ENCODE assay signal across 8 mouse cellular contexts in genomic region chr1:86498611-86499010, GRCm38 (mm10). TPM values are rescaled to one million over a fixed set of nuclear protein-coding genes. Genes with fewer than 3 reads are reported as not detected.
DNase-seq lines count a peak whose midpoint lies in the region; ATAC-seq and TF ChIP-seq lines count a peak whose summit lies in the region.

No protein-coding gene starts in this region.

- no peak overlapping the region for H3K9ac ChIP-seq in ES-Bruce4 (ENCODE audit: low read depth, poor library complexity, severe bottlenecking)
- 0 out of 2 replicates have a peak overlapping the region, but pooled peaks have one; percentile 43 for H3K9ac ChIP-seq in heart, embryonic 11.5 days (ENCODE audit: low read depth, low read length)
- 0 out of 2 replicates have a peak overlapping the region, but pooled peaks have one; percentile 23 for H3K9ac ChIP-seq in liver, embryonic 13.5 days

- H3K4me1 ChIP-seq in ES-Bruce4 (ENCODE audit: control insufficient read depth, insufficient read depth, low read length) = peaks cover 18% of the 10 kb centered on the region
- peaks cover 40% of the 10 kb centered on the region for H3K4me1 ChIP-seq in heart, embryonic 11.5 days (ENCODE audit: control insufficient read depth, insufficient read depth, low read length)
- H3K4me1 ChIP-seq in liver, embryonic 13.5 days (replicated peaks) = peaks cover 58% of the 10 kb centered on the region

- H3K9me3 ChIP-seq in ES-Bruce4 (replicated peaks; ENCODE audit: control insufficient read depth, insufficient read depth, low read length, poor library complexity, severe bottlenecking) = no peaks in the 10 kb centered on the region
- H3K9me3 ChIP-seq in heart, embryonic 11.5 days (replicated peaks; ENCODE audit: control insufficient read depth, low read length) = no peaks in the 10 kb centered on the region
- no peaks in the 10 kb centered on the region for H3K9me3 ChIP-seq in liver, embryonic 13.5 days (replicated peaks)

- no peaks in the 10 kb centered on the region for H3K27me3 ChIP-seq in ES-Bruce4 (ENCODE audit: control insufficient read depth, insufficient read depth, low read length, poor library complexity, severe bottlenecking)
- H3K27me3 ChIP-seq in heart, embryonic 11.5 days (ENCODE audit: control insufficient read depth, insufficient read depth, low read length) = no peaks in the 10 kb centered on the region
- peaks cover 13% of the 10 kb centered on the region for H3K27me3 ChIP-seq in liver, embryonic 13.5 days

- H3K27ac ChIP-seq in ES-Bruce4 (ENCODE audit: insufficient read depth, low read length) = peak overlapping the region; percentile 45
- no peak overlapping the region for H3K27ac ChIP-seq in heart, embryonic 11.5 days (ENCODE audit: low read depth, low read length)
- peak overlapping the region; percentile 80 for H3K27ac ChIP-seq in liver, embryonic 13.5 days

- no peak for TF ChIP-seq POLR2A in ES-Bruce4 (IDR thresholded peaks at IDR 0.05; ENCODE audit: insufficient read depth, low read length)

- H3K4me2 ChIP-seq in heart, embryonic 11.5 days = no peak overlapping the region
- H3K4me2 ChIP-seq in liver, embryonic 13.5 days = no peak overlapping the region

- 74% methylated on average over 1 of the region's 1 CpGs for WGBS in heart, embryonic 11.5 days (ENCODE audit: insufficient replicate concordance)
- WGBS in liver, embryonic 13.5 days (ENCODE audit: insufficient replicate concordance) = 77% methylated on average over 1 of the region's 1 CpGs

- ATAC-seq in heart, embryonic 11.5 days (replicated peaks; ENCODE audit: insufficient number of reproducible peaks, low FRiP score, low TSS enrichment) = no peak
- no peak for ATAC-seq in liver, embryonic 13.5 days (ENCODE audit: low read depth)
- no peak for ATAC-seq in CD4-positive, CD25-positive, alpha-beta regulatory T cell, adult 4 months

- DNase-seq in gastrocnemius, postnatal 14 days = peak; percentile 36
- no peak for DNase-seq in gastrocnemius, postnatal 10 days
- DNase-seq in liver, embryonic 13.5 days = no peak
- no peak for DNase-seq in urinary bladder, postnatal 14 days (ENCODE audit: low spot score)
- no peak for DNase-seq in right cerebral cortex, postnatal 14 days

- H3K4me3 ChIP-seq in ES-Bruce4 (ENCODE audit: low read depth, low read length) = no peak overlapping the region
- H3K4me3 ChIP-seq in heart, embryonic 11.5 days (ENCODE audit: low read depth, low read length) = no peak overlapping the region
- no peak overlapping the region for H3K4me3 ChIP-seq in liver, embryonic 13.5 days (replicated peaks)

- TF ChIP-seq CTCF in ES-Bruce4 (IDR thresholded peaks at IDR 0.05; ENCODE audit: low read depth, low read length) = no peak

- no peak for TF ChIP-seq EP300 in ES-Bruce4 (IDR thresholded peaks at IDR 0.05; ENCODE audit: insufficient read depth, low read depth, low read length)

- intact Hi-C loops in gastrocnemius, postnatal 14 days (cut with DNase I; ENCODE audit: low total_unique reads) = no loop called here

- no peaks in the 10 kb centered on the region for H3K36me3 ChIP-seq in ES-Bruce4 (ENCODE audit: control insufficient read depth, insufficient read depth, low read length, poor library complexity, severe bottlenecking)
- no peaks in the 10 kb centered on the region for H3K36me3 ChIP-seq in heart, embryonic 11.5 days (ENCODE audit: control insufficient read depth, insufficient read depth, low read length)
- H3K36me3 ChIP-seq in liver, embryonic 13.5 days = no peaks in the 10 kb centered on the region

RNA-seq across cellular contexts. Expression of gene Ptma, which starts 27.9 kb away (rescaled TPM):
- total RNA-seq in gastrocnemius, postnatal 14 days (2021) = 100 to 1,000 TPM; 184 to 248 TPM
- total RNA-seq in gastrocnemius, postnatal 10 days (2021) = 100 to 1,000 TPM; 358 to 428 TPM
- polyA plus RNA-seq in ES-Bruce4 (2011; ENCODE audit: insufficient read depth, insufficient read length, low read depth, missing spikeins) = 3,893 and 3,930 TPM in 2 replicates
- 1,195 and 1,343 TPM in 2 replicates for polyA plus RNA-seq in heart, embryonic 11.5 days (2014; fragmentation: Nextera tagmentation; extraction: Ambion mirVana)
- 1,483 and 1,688 TPM in 2 replicates for polyA plus RNA-seq in liver, embryonic 13.5 days (2015; fragmentation: Nextera tagmentation; extraction: Ambion mirVana)
- 1,000 to 10,000 TPM; 2,790 to 2,877 TPM for polyA plus RNA-seq in CD4-positive, CD25-positive, alpha-beta regulatory T cell, adult 4 months (2017; shearing (Covaris generic))
